Mouse (Mus musculus) liver, embryonic 15.5 days (tissue): Measurements from ENCODE around the gene Gramd2. TPM values are rescaled to one million over a fixed set of nuclear protein-coding genes. Genes with fewer than 3 reads are reported as not detected.

Experiments
- ATAC-seq: fragments of 200-750 bp; cut with Nextera tagmentation; 2 replicates; pipeline ENCODE4 v1.8.0; 2017; ENCODE audit warnings: moderate number of reproducible peaks, mild to moderate bottlenecking, moderate library complexity; ENCODE audit not compliant: insufficient read depth
- H3K27ac ChIP-seq: fragments of 300-500 bp; sonication (generic); replicated peaks from 2 replicates; pipeline ENCODE4 v1.5.1; 2015; ENCODE audit warnings: mild to moderate bottlenecking, inconsistent platforms
- H3K27me3 ChIP-seq: fragments of 300-500 bp; sonication (generic); 2 replicates; pipeline ENCODE4 v1.6.1; 2015; ENCODE audit warnings: mild to moderate bottlenecking, inconsistent platforms
- H3K36me3 ChIP-seq: fragments of 300-500 bp; sonication (generic); replicated peaks from 2 replicates; pipeline ENCODE4 v1.6.1; 2015; ENCODE audit warnings: moderate library complexity, mild to moderate bottlenecking, inconsistent platforms
- H3K4me1 ChIP-seq: fragments of 300-500 bp; sonication (generic); replicated peaks from 2 replicates; pipeline ENCODE4 v1.6.1; 2015; ENCODE audit warnings: inconsistent platforms
- H3K4me2 ChIP-seq: fragments of 300-500 bp; sonication (generic); 2 replicates; pipeline ENCODE4 v1.6.1; 2015; ENCODE audit warnings: moderate library complexity, mild to moderate bottlenecking, inconsistent platforms
- H3K4me3 ChIP-seq: fragments of 300-500 bp; sonication (generic); replicated peaks from 2 replicates; pipeline ENCODE4 v1.5.1; 2015; ENCODE audit warnings: mild to moderate bottlenecking, inconsistent platforms
- H3K9ac ChIP-seq: fragments of 300-500 bp; sonication (generic); 2 replicates; pipeline ENCODE4 v1.6.1; 2015; ENCODE audit warnings: moderate library complexity, mild to moderate bottlenecking, inconsistent platforms
- H3K9me3 ChIP-seq: fragments of 300-500 bp; sonication (generic); replicated peaks from 2 replicates; pipeline ENCODE4 v1.6.1; 2016; ENCODE audit warnings: inconsistent platforms
- WGBS: fragments of 180-500 bp; shearing (Covaris S2); methylation state at CpG from one replicate; pipeline ENCODE4 v1.1.7; 2015; ENCODE audit warnings: mixed read lengths; ENCODE audit not compliant: insufficient replicate concordance; 5-methylcytosine and 5-hydroxymethylcytosine counted together
- polyA plus RNA-seq: library from polyadenylated mRNA; unstranded; fragments of >200 nt; fragmentation: Nextera tagmentation; extraction: Ambion mirVana; gene quantifications from 2 replicates; pipeline ENCODE4 v1.2.1, GENCODE M21; 2015

Gramd2 gene
- polyA plus RNA-seq, result 0.17 and 0.32 TPM in 2 replicates

GRCm38 (mm10) chr9:59679678-59680533, at the start of gene Gramd2:
Gramd2 (plus strand) TSS chr9:59680144.
- Histone ChIP-seq H3K36me3 (peaks cover 19% of the 10 kb centered on the region), H3K4me2 (peak within 1 kb of the TSS; percentile 73), H3K9me3 (no peaks in the 10 kb centered on the region), H3K27me3 (peaks cover 82% of the 10 kb centered on the region), H3K4me3 (peak within 1 kb of the TSS; percentile 44), H3K9ac (no peak within 1 kb of the TSS), H3K27ac (no peak within 1 kb of the TSS), H3K4me1 (peaks cover 14% of the 10 kb centered on the region)
- ATAC-seq, result peak; percentile 87
- 4% methylated on average over 47 of the region's 47 CpGs for WGBS

GRCm38 (mm10) chr9:59638372-59638771, 41.6 kb upstream of the Gramd2 start:
- Histone ChIP-seq H3K27ac (no peak overlapping the region), H3K36me3 (peaks cover 7% of the 10 kb centered on the region; the same call in 1 of the 2 replicates), H3K9ac (no peak overlapping the region), H3K4me2 (no peak overlapping the region), H3K27me3 (peaks cover 4% of the 10 kb centered on the region; the same call in 1 of the 2 replicates), H3K4me1 (0 out of 2 replicates have a peak, but pooled peaks cover 4% of the 10 kb centered on the region), H3K9me3 (no peaks in the 10 kb centered on the region), H3K4me3 (no peak overlapping the region)
- ATAC-seq, result no peak
- WGBS, result 21% methylated on average over 1 of the region's 1 CpGs

GRCm38 (mm10) chr9:59639936-59640335, 40.0 kb upstream of the Gramd2 start:
- Histone ChIP-seq H3K36me3 (peaks cover 2% of the 10 kb centered on the region; the same call in 1 of the 2 replicates), H3K4me1 (0 out of 2 replicates have a peak, but pooled peaks cover 4% of the 10 kb centered on the region), H3K4me3 (no peak overlapping the region), H3K27ac (no peak overlapping the region), H3K9ac (no peak overlapping the region), H3K27me3 (peaks cover 4% of the 10 kb centered on the region; the same call in 1 of the 2 replicates), H3K4me2 (no peak overlapping the region), H3K9me3 (no peaks in the 10 kb centered on the region)
- WGBS, result 80% methylated on average over 4 of the region's 4 CpGs
- no peak for ATAC-seq

- Histone ChIP-seq H3K4me2 (no peak overlapping the region), H3K9me3 (no peaks in the 10 kb centered on the region), H3K27me3 (peaks cover 4% of the 10 kb centered on the region; the same call in 1 of the 2 replicates), H3K4me1 (0 out of 2 replicates have a peak, but pooled peaks cover 4% of the 10 kb centered on the region), H3K4me3 (no peak overlapping the region), H3K36me3 (0 out of 2 replicates have a peak, but pooled peaks cover 2% of the 10 kb centered on the region), H3K27ac (no peak overlapping the region), H3K9ac (no peak overlapping the region)
- 57% methylated on average over 2 of the region's 2 CpGs for WGBS
- no peak for ATAC-seq
Measured at GRCm38 (mm10) chr9:59641320-59641719, 38.6 kb upstream of the Gramd2 start.

- WGBS, result 74% methylated on average over 4 of the region's 4 CpGs
- H3K36me3 ChIP-seq, result no peaks in the 10 kb centered on the region
- H3K4me1 ChIP-seq, result peaks cover 12% of the 10 kb centered on the region
- H3K27me3 ChIP-seq, result peaks cover 33% of the 10 kb centered on the region
- H3K9ac ChIP-seq, result no peak overlapping the region
- H3K4me3 ChIP-seq, result no peak overlapping the region
- no peak overlapping the region for H3K27ac ChIP-seq
- H3K9me3 ChIP-seq, result no peaks in the 10 kb centered on the region
- no peak for ATAC-seq
- no peak overlapping the region for H3K4me2 ChIP-seq
Measured at GRCm38 (mm10) chr9:59649911-59650310, 30.0 kb upstream of the Gramd2 start.

GRCm38 (mm10) chr9:59653371-59653770, 26.6 kb upstream of the Gramd2 start:
- Histone ChIP-seq H3K4me3 (no peak overlapping the region), H3K27me3 (peaks cover 68% of the 10 kb centered on the region), H3K4me2 (peak overlapping the region; percentile 1; the same call in 1 of the 2 replicates), H3K9me3 (no peaks in the 10 kb centered on the region), H3K9ac (no peak overlapping the region), H3K27ac (0 out of 2 replicates have a peak overlapping the region, but pooled peaks have one; percentile 0), H3K36me3 (no peaks in the 10 kb centered on the region), H3K4me1 (peaks cover 31% of the 10 kb centered on the region)
- WGBS, result 2% methylated on average over 3 of the region's 3 CpGs
- ATAC-seq, result no peak

- no peak for ATAC-seq
- no peak overlapping the region for H3K9ac ChIP-seq
- WGBS, result 46% methylated on average over 2 of the region's 2 CpGs
- peaks cover 36% of the 10 kb centered on the region for H3K4me1 ChIP-seq
- no peak overlapping the region for H3K4me2 ChIP-seq
- H3K27me3 ChIP-seq, result peaks cover 70% of the 10 kb centered on the region
- H3K36me3 ChIP-seq, result no peaks in the 10 kb centered on the region
- no peak overlapping the region for H3K4me3 ChIP-seq
- H3K9me3 ChIP-seq, result no peaks in the 10 kb centered on the region
- no peak overlapping the region for H3K27ac ChIP-seq
Measured at GRCm38 (mm10) chr9:59654450-59654983, 25.4 kb upstream of the Gramd2 start.

- no peaks in the 10 kb centered on the region for H3K36me3 ChIP-seq
- peaks cover 50% of the 10 kb centered on the region for H3K4me1 ChIP-seq
- H3K27ac ChIP-seq, result peak within 1 kb of the TSS; percentile 77
- H3K4me3 ChIP-seq, result peak within 1 kb of the TSS; percentile 65
- under 1% methylated on average over 46 of the region's 46 CpGs for WGBS
- peak within 1 kb of the TSS; percentile 52; the same call in 1 of the 2 replicates for H3K9ac ChIP-seq
- H3K4me2 ChIP-seq, result peak within 1 kb of the TSS; percentile 83
- ATAC-seq, result peak; percentile 83
- H3K27me3 ChIP-seq, result peaks cover 81% of the 10 kb centered on the region
- H3K9me3 ChIP-seq, result no peaks in the 10 kb centered on the region
Measured at GRCm38 (mm10) chr9:59655958-59656634, 23.8 kb upstream of the Gramd2 start, which contains the start of gene Pkm. Pkm (plus strand) TSS chr9:59656368.

- Histone ChIP-seq H3K27me3 (peaks cover 87% of the 10 kb centered on the region), H3K4me2 (peak overlapping the region; percentile 83), H3K4me1 (peaks cover 59% of the 10 kb centered on the region), H3K4me3 (peak overlapping the region; percentile 65), H3K27ac (peak overlapping the region; percentile 77), H3K36me3 (no peaks in the 10 kb centered on the region), H3K9ac (peak overlapping the region; percentile 52; the same call in 1 of the 2 replicates), H3K9me3 (no peaks in the 10 kb centered on the region)
- ATAC-seq, result peak; percentile 6
- WGBS, result under 1% methylated on average over 65 of the region's 65 CpGs
Measured at GRCm38 (mm10) chr9:59656635-59657617, 23.0 kb upstream of the Gramd2 start.

GRCm38 (mm10) chr9:59658146-59658545, 21.8 kb upstream of the Gramd2 start:
- H3K9me3 ChIP-seq, result no peaks in the 10 kb centered on the region
- no peak overlapping the region for H3K27ac ChIP-seq
- H3K4me3 ChIP-seq, result peak overlapping the region; percentile 65
- peaks cover 94% of the 10 kb centered on the region for H3K27me3 ChIP-seq
- peak overlapping the region; percentile 83 for H3K4me2 ChIP-seq
- peaks cover 60% of the 10 kb centered on the region for H3K4me1 ChIP-seq
- 15% methylated on average over 4 of the region's 4 CpGs for WGBS
- no peak for ATAC-seq
- no peaks in the 10 kb centered on the region for H3K36me3 ChIP-seq
- no peak overlapping the region for H3K9ac ChIP-seq
